Mouse (Mus musculus) cortical plate, adult 2 months (tissue): ENCODE results near the gene Gm11627.

Experiments used
- CTCF ChIP-seq: fragments of 200-500 bp; IDR thresholded peaks from 2 replicates; pipeline ENCODE4 v1.5.1; 2011; ENCODE audit warnings: mild to moderate bottlenecking, control low read depth, low read length; ENCODE audit not compliant: insufficient read depth; ENCODE audit errors: extremely low read depth
- POLR2A ChIP-seq: fragments of 200-500 bp; IDR thresholded peaks from 2 replicates; pipeline ENCODE4 v1.6.1; 2011; ENCODE audit warnings: mild to moderate bottlenecking, low read length, control low read depth; ENCODE audit not compliant: insufficient read depth; ENCODE audit errors: extremely low read depth

- TF ChIP-seq POLR2A: peak; percentile 52; the same call in 1 of the 2 replicates
- no peak for TF ChIP-seq CTCF
Measured at GRCm38 (mm10) chr11:102604010-102604584, 24.8 kb upstream of the Gm11627 start, which contains the start of gene Fzd2.
